Mouse (Mus musculus) hindbrain, embryonic 11.5 days (tissue): Measurements from ENCODE around the gene Sdr39u1. TPM values are rescaled to one million over a fixed set of nuclear protein-coding genes. Genes with fewer than 3 reads are reported as not detected.

Experiments used
- ATAC-seq: fragments of 200-750 bp; cut with Nextera tagmentation; 2 replicates; pipeline ENCODE4 v1.8.0; 2017; ENCODE audit warnings: mild to moderate bottlenecking, moderate TSS enrichment, moderate library complexity; ENCODE audit not compliant: low FRiP score
- DNase-seq: peaks from one replicate; pipeline ENCODE4 v3.0.0-alpha.2; 2015; ENCODE audit warnings: low spot score
- H3K27ac ChIP-seq: fragments of 300-500 bp; sonication (generic); 2 replicates; pipeline ENCODE4 v1.5.1; 2014; ENCODE audit warnings: mild to moderate bottlenecking, low read depth, low read length
- H3K27me3 ChIP-seq: fragments of 300-500 bp; sonication (generic); 2 replicates; pipeline ENCODE4 v1.6.1; 2014; ENCODE audit warnings: mild to moderate bottlenecking, low read length, moderate library complexity, mixed read lengths; ENCODE audit not compliant: control insufficient read depth, insufficient read depth
- H3K36me3 ChIP-seq: fragments of 300-500 bp; sonication (generic); 2 replicates; pipeline ENCODE4 v1.6.1; 2014; ENCODE audit warnings: mild to moderate bottlenecking, low read length, moderate library complexity, mixed read lengths; ENCODE audit not compliant: control insufficient read depth, insufficient read depth
- H3K4me1 ChIP-seq: fragments of 300-500 bp; sonication (generic); replicated peaks from 2 replicates; pipeline ENCODE4 v1.6.1; 2014; ENCODE audit warnings: low read length, mixed read lengths; ENCODE audit not compliant: control insufficient read depth, insufficient read depth
- H3K4me2 ChIP-seq: fragments of 300-500 bp; sonication (generic); replicated peaks from 2 replicates; pipeline ENCODE4 v1.6.1; 2014; ENCODE audit warnings: mild to moderate bottlenecking, low read depth, low read length
- H3K4me3 ChIP-seq: fragments of 300-500 bp; sonication (generic); 2 replicates; pipeline ENCODE4 v1.5.1; 2014; ENCODE audit warnings: low read depth, low read length
- H3K9ac ChIP-seq: fragments of 300-500 bp; sonication (generic); 2 replicates; pipeline ENCODE4 v1.6.1; 2014; ENCODE audit warnings: low read depth, low read length
- H3K9me3 ChIP-seq: fragments of 300-500 bp; sonication (generic); 2 replicates; pipeline ENCODE4 v1.6.1; 2016; ENCODE audit warnings: low read length; ENCODE audit not compliant: control insufficient read depth
- WGBS: fragments of 180-500 bp; shearing (Covaris S2); extraction: QIAGEN DNeasy Blood & Tissue Kit; methylation state at CpG from one replicate; pipeline ENCODE4 v1.1.7; 2014; 5-methylcytosine and 5-hydroxymethylcytosine counted together
- polyA plus RNA-seq: library from polyadenylated mRNA; unstranded; fragments of >200 nt; fragmentation: Nextera tagmentation; extraction: Ambion mirVana; gene quantifications from 2 replicates; pipeline ENCODE4 v1.2.1, GENCODE M21; 2014

Sdr39u1 gene
- polyA plus RNA-seq, 1 experiment from 2014 or later = 39.7 TPM

GRCm38 (mm10) chr14:55879623-55880022 is 20.5 kb downstream of the Sdr39u1 start:
- H3K4me3 ChIP-seq = no peak overlapping the region
- H3K27ac ChIP-seq = no peak overlapping the region
- DNase-seq (peak; percentile 69), ATAC-seq (no peak)
- 38% methylated on average over 1 of the region's 1 CpGs for WGBS
- no peaks in the 10 kb centered on the region for H3K9me3 ChIP-seq
- no peaks in the 10 kb centered on the region for H3K27me3 ChIP-seq
- no peaks in the 10 kb centered on the region; the same call in 1 of the 2 replicates for H3K4me1 ChIP-seq
- H3K4me2 ChIP-seq = no peak overlapping the region
- no peaks in the 10 kb centered on the region for H3K36me3 ChIP-seq
- no peak overlapping the region for H3K9ac ChIP-seq

- Histone ChIP-seq H3K27ac (no peak overlapping the region), H3K9ac (no peak overlapping the region), H3K4me2 (no peak overlapping the region), H3K36me3 (no peaks in the 10 kb centered on the region), H3K4me3 (no peak overlapping the region), H3K27me3 (no peaks in the 10 kb centered on the region), H3K4me1 (no peaks in the 10 kb centered on the region; the same call in 1 of the 2 replicates), H3K9me3 (no peaks in the 10 kb centered on the region)
- DNase-seq (no peak), ATAC-seq (no peak)
- 28% methylated on average over 7 of the region's 7 CpGs for WGBS
Observed at GRCm38 (mm10) chr14:55878316-55878940, 21.7 kb downstream of the Sdr39u1 start.

- H3K4me3 ChIP-seq = no peak overlapping the region
- WGBS = 35% methylated on average over 14 of the region's 14 CpGs
- no peak overlapping the region for H3K4me2 ChIP-seq
- DNase-seq (no peak), ATAC-seq (no peak)
- H3K9ac ChIP-seq = no peak overlapping the region
- H3K4me1 ChIP-seq = no peaks in the 10 kb centered on the region; the same call in 1 of the 2 replicates
- no peak overlapping the region for H3K27ac ChIP-seq
- H3K36me3 ChIP-seq = no peaks in the 10 kb centered on the region
- H3K27me3 ChIP-seq = no peaks in the 10 kb centered on the region
- H3K9me3 ChIP-seq = no peaks in the 10 kb centered on the region
Observed at GRCm38 (mm10) chr14:55877469-55878315, 22.4 kb downstream of the Sdr39u1 start.

- Histone ChIP-seq H3K9ac (peak overlapping the region; percentile 36; the same call in 1 of the 2 replicates), H3K4me1 (no peaks in the 10 kb centered on the region; the same call in 1 of the 2 replicates), H3K27ac (no peak overlapping the region), H3K27me3 (no peaks in the 10 kb centered on the region), H3K36me3 (peaks cover 10% of the 10 kb centered on the region), H3K4me2 (peak overlapping the region; percentile 31; the same call in 1 of the 2 replicates), H3K9me3 (no peaks in the 10 kb centered on the region), H3K4me3 (no peak overlapping the region)
- ATAC-seq = peak; percentile 69
- WGBS = 14% methylated on average over 30 of the region's 30 CpGs
- peak; percentile 92 for DNase-seq
Observed at GRCm38 (mm10) chr14:55873714-55874683, 26.1 kb downstream of the Sdr39u1 start.

- H3K9me3 ChIP-seq = no peaks in the 10 kb centered on the region
- 85% methylated on average over 8 of the region's 8 CpGs for WGBS
- no peaks in the 10 kb centered on the region for H3K27me3 ChIP-seq
- peaks cover 12% of the 10 kb centered on the region for H3K36me3 ChIP-seq
- H3K9ac ChIP-seq = peak overlapping the region; percentile 36; the same call in 1 of the 2 replicates
- no peak overlapping the region for H3K4me2 ChIP-seq
- ATAC-seq = peak; percentile 28; the same call in 1 of the 2 replicates
- no peak overlapping the region for H3K4me3 ChIP-seq
- DNase-seq = no peak
- H3K4me1 ChIP-seq = no peaks in the 10 kb centered on the region; the same call in 1 of the 2 replicates
- H3K27ac ChIP-seq = no peak overlapping the region
Observed at GRCm38 (mm10) chr14:55873242-55873713, 26.8 kb downstream of the Sdr39u1 start.

- H3K27me3 ChIP-seq = no peaks in the 10 kb centered on the region
- no peak overlapping the region for H3K27ac ChIP-seq
- H3K9ac ChIP-seq = no peak overlapping the region
- DNase-seq = no peak
- no peaks in the 10 kb centered on the region for H3K9me3 ChIP-seq
- H3K36me3 ChIP-seq = peaks cover 13% of the 10 kb centered on the region
- H3K4me2 ChIP-seq = no peak overlapping the region
- WGBS = 92% methylated on average over 16 of the region's 17 CpGs
- no peaks in the 10 kb centered on the region; the same call in 1 of the 2 replicates for H3K4me1 ChIP-seq
- H3K4me3 ChIP-seq = no peak overlapping the region
- ATAC-seq = no peak
Observed at GRCm38 (mm10) chr14:55872551-55872950, 27.5 kb downstream of the Sdr39u1 start.

GRCm38 (mm10) chr14:55872039-55872438 is 28.1 kb downstream of the Sdr39u1 start:
- 87% methylated on average over 12 of the region's 12 CpGs for WGBS
- ATAC-seq = no peak
- no peak overlapping the region for H3K4me2 ChIP-seq

GRCm38 (mm10) chr14:55869538-55869937 is 30.6 kb downstream of the Sdr39u1 start:
- no peaks in the 10 kb centered on the region; the same call in 1 of the 2 replicates for H3K4me1 ChIP-seq
- DNase-seq (no peak), ATAC-seq (no peak)
- 94% methylated on average over 6 of the region's 6 CpGs for WGBS
- no peak overlapping the region for H3K9ac ChIP-seq
- H3K9me3 ChIP-seq = no peaks in the 10 kb centered on the region
- no peak overlapping the region for H3K27ac ChIP-seq
- H3K36me3 ChIP-seq = peaks cover 16% of the 10 kb centered on the region
- no peak overlapping the region for H3K4me3 ChIP-seq
- H3K4me2 ChIP-seq = no peak overlapping the region
- no peaks in the 10 kb centered on the region for H3K27me3 ChIP-seq

More at GRCm38 (mm10) chr14:55872039-55872438, 28.1 kb downstream of the Sdr39u1 start:
- no peak overlapping the region for H3K9ac ChIP-seq
- H3K4me3 ChIP-seq = no peak overlapping the region
- H3K27me3 ChIP-seq = no peaks in the 10 kb centered on the region
- H3K4me1 ChIP-seq = no peaks in the 10 kb centered on the region; the same call in 1 of the 2 replicates
- H3K27ac ChIP-seq = no peak overlapping the region
- H3K36me3 ChIP-seq = peaks cover 13% of the 10 kb centered on the region
- DNase-seq = no peak
- H3K9me3 ChIP-seq = no peaks in the 10 kb centered on the region
